Mouse (Mus musculus) liver, postnatal 0 days (tissue): ENCODE data around the gene Dync1li2.

Experiments
- CTCF ChIP-seq: sonication (generic); IDR thresholded peaks from 2 replicates; pipeline ENCODE4 v1.5.1; 2016; ENCODE audit warnings: antibody characterized with exemption, low read depth
- EP300 ChIP-seq: IDR thresholded peaks from 2 replicates; pipeline ENCODE4 v1.6.1; 2016; ENCODE audit warnings: antibody characterized with exemption, low read depth, mild to moderate bottlenecking

- TF ChIP-seq CTCF (no peak), EP300 (no peak)
These were observed 34.3 kb downstream of the Dync1li2 start for GRCm38 (mm10) chr8:104408328-104409110.
